Mouse (Mus musculus) midbrain, embryonic 12.5 days (tissue): Measurements from ENCODE around the gene Pcbp4. TPM values are rescaled to one million over a fixed set of nuclear protein-coding genes. Genes with fewer than 3 reads are reported as not detected.
A peak's percentile ranks its signal among the peaks of the same experiment; 100 is the strongest.

Experiments used
- ATAC-seq: fragments of 200-750 bp; cut with Nextera tagmentation; 2 replicates; pipeline ENCODE4 v1.8.0; 2017; ENCODE audit warnings: low read depth, moderate TSS enrichment, moderate library complexity; ENCODE audit not compliant: low FRiP score
- H3K27ac ChIP-seq: fragments of 300-500 bp; sonication (generic); replicated peaks from 2 replicates; pipeline ENCODE4 v1.5.1; 2016; ENCODE audit warnings: mild to moderate bottlenecking
- H3K27me3 ChIP-seq: fragments of 300-500 bp; sonication (generic); 2 replicates; pipeline ENCODE4 v1.6.1; 2016; ENCODE audit warnings: mild to moderate bottlenecking
- H3K36me3 ChIP-seq: fragments of 300-500 bp; sonication (generic); 2 replicates; pipeline ENCODE4 v1.6.1; 2016
- H3K4me1 ChIP-seq: fragments of 300-500 bp; sonication (generic); 2 replicates; pipeline ENCODE4 v1.6.1; 2016
- H3K4me2 ChIP-seq: fragments of 300-500 bp; sonication (generic); replicated peaks from 2 replicates; pipeline ENCODE4 v1.6.1; 2016; ENCODE audit warnings: mild to moderate bottlenecking, moderate library complexity
- H3K4me3 ChIP-seq: fragments of 300-500 bp; sonication (generic); 2 replicates; pipeline ENCODE4 v1.5.1; 2016; ENCODE audit warnings: mild to moderate bottlenecking
- H3K9ac ChIP-seq: fragments of 300-500 bp; sonication (generic); replicated peaks from 2 replicates; pipeline ENCODE4 v1.6.1; 2016; ENCODE audit warnings: mild to moderate bottlenecking, moderate library complexity
- H3K9me3 ChIP-seq: fragments of 300-500 bp; sonication (generic); 2 replicates; pipeline ENCODE4 v1.6.1; 2016; ENCODE audit warnings: mild to moderate bottlenecking
- WGBS: fragments of 180-500 bp; shearing (Covaris S2); methylation state at CpG from one replicate; pipeline ENCODE4 v1.1.7; 2016; 5-methylcytosine and 5-hydroxymethylcytosine counted together
- polyA plus RNA-seq: library from polyadenylated mRNA; unstranded; fragments of >200 nt; fragmentation: Nextera tagmentation; extraction: Ambion mirVana; gene quantifications from 2 replicates; pipeline ENCODE4 v1.2.1, GENCODE M21; 2016

Pcbp4 gene
- polyA plus RNA-seq, result 343 and 348 TPM in 2 replicates

GRCm38 (mm10) chr9:106453271-106454070 lies at the start of gene Pcbp4:
Pcbp4 (plus strand) TSS chr9:106453291.
- 0% methylated on average over 26 of the region's 74 CpGs for WGBS
- peak; percentile 76 for ATAC-seq

GRCm38 (mm10) chr9:106405275-106405674 lies 47.8 kb upstream of the Pcbp4 start:
- ATAC-seq, result no peak
- Histone ChIP-seq H3K27me3 (no peaks in the 10 kb centered on the region), H3K4me1 (peaks cover 8% of the 10 kb centered on the region; the same call in 1 of the 2 replicates), H3K9me3 (no peaks in the 10 kb centered on the region), H3K9ac (no peak overlapping the region), H3K4me3 (no peak overlapping the region), H3K36me3 (no peaks in the 10 kb centered on the region), H3K4me2 (no peak overlapping the region), H3K27ac (no peak overlapping the region)
- WGBS, result 41% methylated on average over 6 of the region's 6 CpGs

More at GRCm38 (mm10) chr9:106453271-106454070, at the start of gene Pcbp4:
- Histone ChIP-seq H3K27me3 (no peaks in the 10 kb centered on the region), H3K4me2 (peak within 1 kb of the TSS; percentile 98), H3K4me3 (peak within 1 kb of the TSS; percentile 74), H3K27ac (peak within 1 kb of the TSS; percentile 97), H3K4me1 (peaks cover 72% of the 10 kb centered on the region), H3K36me3 (0 out of 2 replicates have a peak, but pooled peaks cover 4% of the 10 kb centered on the region), H3K9ac (peak within 1 kb of the TSS; percentile 95), H3K9me3 (no peaks in the 10 kb centered on the region)

DNA sequence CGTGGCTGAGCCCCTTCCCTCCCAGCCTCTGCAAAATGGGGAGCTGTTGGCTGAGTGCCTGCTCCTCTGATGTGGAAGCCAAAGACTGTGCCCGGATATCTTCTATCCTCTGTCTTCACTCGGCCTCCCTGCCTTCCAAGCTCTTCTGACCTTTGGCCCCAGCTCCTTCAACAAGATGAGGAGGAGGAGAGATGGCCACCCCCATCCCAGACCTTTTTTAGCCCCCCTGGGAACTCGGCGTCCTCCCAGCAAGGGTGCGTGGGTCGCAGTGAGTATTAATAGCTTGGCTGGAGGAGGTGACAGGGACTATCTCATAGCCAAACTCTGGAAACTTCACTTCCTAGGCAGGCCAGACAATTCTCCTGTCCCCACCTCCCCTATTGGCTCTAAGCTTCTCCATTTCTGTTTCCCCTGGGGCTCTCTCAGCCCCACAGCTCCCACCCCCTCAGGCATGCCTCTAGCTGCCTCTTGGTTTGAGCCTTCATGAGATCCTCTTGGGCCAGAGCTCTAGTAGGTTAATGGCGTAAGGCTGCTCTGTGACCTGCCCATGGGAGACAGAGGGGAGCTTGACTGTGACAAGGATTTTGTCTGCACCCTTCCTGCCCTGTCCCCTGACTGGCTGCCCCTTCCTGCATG lies 46.5 kb upstream of the Pcbp4 start:
- H3K27me3 ChIP-seq, result no peaks in the 10 kb centered on the region
- H3K4me2 ChIP-seq, result no peak overlapping the region
- H3K9me3 ChIP-seq, result no peaks in the 10 kb centered on the region
- H3K4me3 ChIP-seq, result no peak overlapping the region
- WGBS, result 57% methylated on average over 8 of the region's 8 CpGs
- H3K9ac ChIP-seq, result no peak overlapping the region
- no peak overlapping the region for H3K27ac ChIP-seq
- ATAC-seq, result no peak
- H3K4me1 ChIP-seq, result peaks cover 11% of the 10 kb centered on the region; the same call in 1 of the 2 replicates
- no peaks in the 10 kb centered on the region for H3K36me3 ChIP-seq

GRCm38 (mm10) chr9:106409096-106409495 lies 44.0 kb upstream of the Pcbp4 start:
- no peak for ATAC-seq
- H3K4me1 ChIP-seq, result peaks cover 14% of the 10 kb centered on the region; the same call in 1 of the 2 replicates

DNA sequence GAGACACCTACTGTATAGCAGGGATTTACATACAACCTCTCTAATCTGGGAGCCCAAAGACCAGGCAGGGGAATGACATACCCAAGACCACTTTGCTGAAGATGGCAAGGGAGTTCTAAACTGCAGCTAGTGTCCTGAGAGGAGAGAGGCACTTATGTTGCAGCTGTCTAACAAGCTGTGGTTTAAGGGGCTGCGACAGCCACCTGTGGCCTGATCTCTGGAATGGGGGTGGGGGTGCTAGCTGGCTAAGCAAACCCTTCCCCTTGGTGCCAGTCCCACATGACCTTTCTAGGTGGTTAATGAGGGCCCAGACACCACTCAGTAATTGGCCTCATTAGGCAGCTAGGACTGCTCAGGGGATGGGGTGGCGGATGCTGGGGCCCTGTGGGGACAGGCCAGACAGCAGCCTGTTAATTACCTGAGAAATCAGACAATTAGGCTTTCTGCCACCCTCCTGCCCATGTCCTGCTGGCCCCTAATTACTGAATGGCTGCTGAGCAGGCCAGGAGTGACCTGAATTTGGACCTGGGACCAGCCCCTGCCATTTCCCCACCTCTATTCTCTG lies 42.9 kb upstream of the Pcbp4 start:
- Histone ChIP-seq H3K4me1 (peaks cover 13% of the 10 kb centered on the region; the same call in 1 of the 2 replicates), H3K36me3 (no peaks in the 10 kb centered on the region), H3K27me3 (no peaks in the 10 kb centered on the region), H3K27ac (no peak overlapping the region), H3K9me3 (no peaks in the 10 kb centered on the region), H3K9ac (no peak overlapping the region), H3K4me3 (no peak overlapping the region), H3K4me2 (no peak overlapping the region)
- WGBS, result 83% methylated on average over 2 of the region's 2 CpGs
- no peak for ATAC-seq

More at GRCm38 (mm10) chr9:106409096-106409495, 44.0 kb upstream of the Pcbp4 start:
- WGBS, result 94% methylated on average over 4 of the region's 4 CpGs
- H3K9me3 ChIP-seq, result no peaks in the 10 kb centered on the region
- no peak overlapping the region for H3K9ac ChIP-seq
- no peaks in the 10 kb centered on the region for H3K36me3 ChIP-seq
- H3K4me2 ChIP-seq, result no peak overlapping the region
- no peak overlapping the region for H3K27ac ChIP-seq
- H3K4me3 ChIP-seq, result no peak overlapping the region
- no peaks in the 10 kb centered on the region for H3K27me3 ChIP-seq

DNA sequence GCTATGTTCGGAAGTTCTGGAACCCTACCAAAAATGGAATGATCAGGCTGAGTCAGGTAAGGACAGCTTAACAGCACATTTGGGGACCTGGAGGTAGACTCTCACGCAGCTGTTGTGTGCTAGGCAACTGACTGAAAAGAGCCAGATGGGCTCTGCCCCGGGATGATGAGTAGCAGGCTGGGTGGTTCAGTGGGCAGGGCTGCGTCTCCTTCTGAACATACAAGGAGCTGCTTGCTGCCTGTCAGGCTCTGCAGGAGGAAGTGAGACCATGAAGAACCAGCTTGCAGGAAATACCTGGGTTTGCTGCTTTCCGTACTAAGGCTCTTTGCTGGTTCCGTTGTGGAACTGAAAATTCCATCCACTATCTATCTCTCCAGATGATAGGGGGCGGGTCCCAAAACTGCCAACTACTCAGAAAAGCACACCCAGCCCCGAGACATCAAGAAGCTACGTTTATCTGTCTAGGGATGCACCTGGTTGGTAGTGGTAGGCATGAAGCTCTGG lies 41.9 kb upstream of the Pcbp4 start:
- Histone ChIP-seq H3K9me3 (no peaks in the 10 kb centered on the region), H3K27ac (no peak overlapping the region), H3K4me3 (no peak overlapping the region), H3K4me1 (peaks cover 11% of the 10 kb centered on the region; the same call in 1 of the 2 replicates), H3K9ac (no peak overlapping the region), H3K4me2 (no peak overlapping the region), H3K27me3 (no peaks in the 10 kb centered on the region), H3K36me3 (no peaks in the 10 kb centered on the region)
- ATAC-seq, result no peak
- WGBS, result 89% methylated on average over 9 of the region's 9 CpGs

GRCm38 (mm10) chr9:106411729-106412128 lies 41.4 kb upstream of the Pcbp4 start:
- no peaks in the 10 kb centered on the region for H3K27me3 ChIP-seq
- H3K4me1 ChIP-seq, result peaks cover 11% of the 10 kb centered on the region; the same call in 1 of the 2 replicates
- ATAC-seq, result no peak
- H3K4me3 ChIP-seq, result no peak overlapping the region
- no peak overlapping the region for H3K4me2 ChIP-seq
- H3K27ac ChIP-seq, result no peak overlapping the region
- no peaks in the 10 kb centered on the region for H3K9me3 ChIP-seq
- no peak overlapping the region for H3K9ac ChIP-seq
- no peaks in the 10 kb centered on the region for H3K36me3 ChIP-seq
- 84% methylated on average over 6 of the region's 6 CpGs for WGBS

DNA sequence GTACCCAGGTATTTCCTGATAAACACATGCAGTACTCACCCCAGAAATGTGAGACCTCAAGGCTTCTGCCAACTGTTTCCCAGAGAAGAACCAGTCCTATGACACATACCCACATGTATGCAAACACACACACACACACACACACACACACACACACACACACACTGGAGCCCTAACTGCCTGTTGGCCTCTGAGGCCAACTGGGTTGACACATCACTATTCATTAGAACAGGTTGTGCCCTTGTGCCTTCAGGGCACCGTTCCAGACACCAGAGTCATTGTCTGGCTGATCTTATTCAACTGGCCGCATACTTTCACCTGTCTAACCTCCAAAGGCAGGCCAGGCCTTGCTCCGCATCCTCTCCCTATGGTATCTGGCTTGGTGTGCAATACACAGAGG lies 40.9 kb upstream of the Pcbp4 start:
- H3K27ac ChIP-seq, result no peak overlapping the region
- H3K9ac ChIP-seq, result no peak overlapping the region
- 79% methylated on average over 3 of the region's 3 CpGs for WGBS
- H3K27me3 ChIP-seq, result no peaks in the 10 kb centered on the region
- no peak overlapping the region for H3K4me2 ChIP-seq
- H3K36me3 ChIP-seq, result no peaks in the 10 kb centered on the region
- no peak overlapping the region for H3K4me3 ChIP-seq
- H3K4me1 ChIP-seq, result peaks cover 14% of the 10 kb centered on the region; the same call in 1 of the 2 replicates
- H3K9me3 ChIP-seq, result no peaks in the 10 kb centered on the region
- ATAC-seq, result no peak

- H3K4me3 ChIP-seq, result no peak overlapping the region
- H3K9me3 ChIP-seq, result no peaks in the 10 kb centered on the region
- no peak overlapping the region for H3K4me2 ChIP-seq
- H3K27ac ChIP-seq, result no peak overlapping the region
- 84% methylated on average over 5 of the region's 5 CpGs for WGBS
- peaks cover 28% of the 10 kb centered on the region for H3K4me1 ChIP-seq
- no peaks in the 10 kb centered on the region for H3K36me3 ChIP-seq
- peaks cover 2% of the 10 kb centered on the region; the same call in 1 of the 2 replicates for H3K27me3 ChIP-seq
- no peak overlapping the region for H3K9ac ChIP-seq
- ATAC-seq, result no peak
These were observed 39.5 kb upstream of the Pcbp4 start for GRCm38 (mm10) chr9:106413606-106414005.

- Histone ChIP-seq H3K4me2 (no peak overlapping the region), H3K27ac (no peak overlapping the region), H3K4me1 (peaks cover 41% of the 10 kb centered on the region), H3K4me3 (no peak overlapping the region), H3K27me3 (peaks cover 13% of the 10 kb centered on the region), H3K36me3 (no peaks in the 10 kb centered on the region), H3K9ac (no peak overlapping the region), H3K9me3 (no peaks in the 10 kb centered on the region)
- 88% methylated on average over 6 of the region's 6 CpGs for WGBS
- no peak for ATAC-seq
These were observed 36.3 kb upstream of the Pcbp4 start for GRCm38 (mm10) chr9:106416826-106417225.

GRCm38 (mm10) chr9:106417841-106418625 lies 35.1 kb upstream of the Pcbp4 start:
- H3K27ac ChIP-seq, result no peak overlapping the region

More at GRCm38 (mm10) chr9:106417841-106418625, 35.1 kb upstream of the Pcbp4 start:
- H3K4me3 ChIP-seq, result peak overlapping the region; percentile 27
- WGBS, result 16% methylated on average over 29 of the region's 29 CpGs
- H3K4me1 ChIP-seq, result peaks cover 38% of the 10 kb centered on the region
- H3K27me3 ChIP-seq, result peaks cover 13% of the 10 kb centered on the region
- peak overlapping the region; percentile 57 for H3K9ac ChIP-seq
- ATAC-seq, result no peak; the same call in 1 of the 2 replicates
- no peaks in the 10 kb centered on the region for H3K9me3 ChIP-seq
- no peaks in the 10 kb centered on the region for H3K36me3 ChIP-seq
- peak overlapping the region; percentile 58 for H3K4me2 ChIP-seq
